In genomic region chr6:140995340-140996135, GRCm38 (mm10) we compare ENCODE assay signal across 9 mouse cellular contexts.
A peak's percentile ranks its signal among the peaks of the same experiment; 100 is the strongest.
DNase-seq lines count a peak whose midpoint lies in the region; ATAC-seq lines count a peak whose summit lies in the region.
"Had no signal": no experiment of that assay in that cellular context is flagged by ENCODE, and none has a peak within 500 bp of the region (broad histone marks: within the 10 kb centered on the region; RNA-seq: fewer than 3 reads in every experiment).

No protein-coding gene starts in this region.

- H3K9ac ChIP-seq in embryonic facial prominence, embryonic 14.5 days (ENCODE audit: low read depth, low read length): no peak overlapping the region
- H3K9ac ChIP-seq: heart, embryonic 15.5 days had no signal

- no peak overlapping the region for H3K27ac ChIP-seq in embryonic facial prominence, embryonic 14.5 days (replicated peaks; ENCODE audit: low read depth, low read length)
- H3K27ac ChIP-seq: heart, embryonic 15.5 days had no signal

- no peaks in the 10 kb centered on the region for H3K4me1 ChIP-seq in embryonic facial prominence, embryonic 14.5 days (ENCODE audit: control insufficient read depth, insufficient read depth, low read length)

- 71% methylated on average over 14 of the region's 14 CpGs for WGBS in embryonic facial prominence, embryonic 14.5 days

- no peak overlapping the region for H3K4me2 ChIP-seq in embryonic facial prominence, embryonic 14.5 days (ENCODE audit: low read depth, low read length)
- H3K4me2 ChIP-seq: heart, embryonic 15.5 days had no signal

- 0 out of 2 replicates have a peak, but pooled peaks cover 4% of the 10 kb centered on the region for H3K9me3 ChIP-seq in embryonic facial prominence, embryonic 14.5 days (ENCODE audit: control insufficient read depth, low read length)
- H3K9me3 ChIP-seq: heart, embryonic 15.5 days had no signal

- no peak for ATAC-seq in embryonic facial prominence, embryonic 14.5 days (ENCODE audit: low read depth)

- H3K4me3 ChIP-seq in embryonic facial prominence, embryonic 14.5 days (ENCODE audit: low read depth, low read length): no peak overlapping the region
- H3K4me3 ChIP-seq: heart, embryonic 15.5 days had no signal

- peak; percentile 89 for DNase-seq in heart, adult 11 months
- DNase-seq in heart, adult 9 months (ENCODE audit: low spot score in 2 of 2): no peak
- DNase-seq in NIH3T3 (ENCODE audit: low read depth): peak; percentile 37
- DNase-seq in embryonic facial prominence, embryonic 14.5 days (ENCODE audit: low spot score): peak; percentile 26
- DNase-seq in lung, postnatal 10 days: peak; percentile 51
- DNase-seq in spleen, adult 12 weeks (ENCODE audit: low spot score): no peak
- no peak for DNase-seq in right cerebral cortex, adult 18-20 months
- no peak for DNase-seq in right cerebral cortex, postnatal 36 days (ENCODE audit: low spot score in 2 of 2)

- no peaks in the 10 kb centered on the region for H3K27me3 ChIP-seq in embryonic facial prominence, embryonic 14.5 days (replicated peaks; ENCODE audit: control insufficient read depth, insufficient read depth, low read length)
- H3K27me3 ChIP-seq: heart, embryonic 15.5 days had no signal

- H3K36me3 ChIP-seq in embryonic facial prominence, embryonic 14.5 days (ENCODE audit: control insufficient read depth, insufficient read depth, low read length): no peaks in the 10 kb centered on the region
- H3K36me3 ChIP-seq: heart, embryonic 15.5 days had no signal

Comparison
In these comparisons a context has a peak if more than half of its experiments do, and no peak if none do; other contexts are left out.
1. DNase-seq: peak in heart, adult 11 months (single experiment), NIH3T3 (single experiment), embryonic facial prominence, embryonic 14.5 days (single experiment) and lung, postnatal 10 days (single experiment); none in heart, adult 9 months (0 of 2), spleen, adult 12 weeks (single experiment), right cerebral cortex, adult 18-20 months (single experiment) and right cerebral cortex, postnatal 36 days (0 of 2).